Mouse (Mus musculus) layer of hippocampus, adult 8-10 months (tissue): ENCODE data around the gene Rara. TPM values are rescaled to one million over a fixed set of nuclear protein-coding genes. Genes with fewer than 3 reads are reported as not detected.
"Not testable (repeated sequence)": the region's sequence is repeated elsewhere in the genome, so short reads cannot be mapped to it uniquely, and the experiment has no call there.

ENCODE experiments used
- DNase-seq, 2 experiments: peaks; one replicate each; pipeline ENCODE4 v3.0.0; 2022; ENCODE audit warnings: low spot score in 2 of 2
- total RNA-seq, 4 experiments: library from RNA; stranded (reverse); gene quantifications; 2 replicates each; pipeline ENCODE4 v1.2.4; 2022

Rara gene
- total RNA-seq = 10 to 100 TPM; 17.3 to 20.2 (median 19.4) TPM

DNA sequence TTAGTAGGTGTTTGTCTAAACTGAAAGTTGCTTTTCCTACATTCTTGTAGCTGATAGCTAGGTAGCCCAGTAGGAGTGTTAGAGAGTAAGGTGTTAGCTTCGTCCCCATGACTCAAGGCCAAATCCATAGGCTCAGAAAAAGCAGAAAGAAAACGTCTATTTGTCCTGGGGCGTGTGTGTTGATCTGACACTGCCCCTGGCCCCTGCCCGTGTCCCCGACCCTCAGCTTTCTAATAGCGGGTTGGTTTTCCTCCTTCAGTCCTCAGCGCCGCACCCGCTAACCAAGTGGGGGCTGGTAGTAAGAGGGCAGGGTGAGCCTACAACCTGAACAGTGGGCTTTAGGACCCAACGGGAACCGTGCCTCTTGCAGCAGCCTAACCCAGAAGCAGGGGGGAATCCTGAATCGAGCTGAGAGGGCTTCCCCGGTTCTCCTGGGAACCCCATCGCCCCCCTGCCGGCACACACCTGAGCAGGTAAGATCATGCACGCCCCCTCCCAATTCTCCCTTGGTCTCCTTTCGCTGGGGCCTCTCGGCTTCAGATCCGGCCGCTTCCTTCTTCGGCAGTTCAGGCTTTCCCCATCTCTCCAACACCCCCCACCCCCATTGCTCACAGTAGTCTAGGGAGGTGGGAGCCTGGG lies at the start of gene Rara:
Gene Rara, plus strand, starts transcription at position 381 of the 639 bp plus-strand sequence.
- DNase-seq = no peak

DNA sequence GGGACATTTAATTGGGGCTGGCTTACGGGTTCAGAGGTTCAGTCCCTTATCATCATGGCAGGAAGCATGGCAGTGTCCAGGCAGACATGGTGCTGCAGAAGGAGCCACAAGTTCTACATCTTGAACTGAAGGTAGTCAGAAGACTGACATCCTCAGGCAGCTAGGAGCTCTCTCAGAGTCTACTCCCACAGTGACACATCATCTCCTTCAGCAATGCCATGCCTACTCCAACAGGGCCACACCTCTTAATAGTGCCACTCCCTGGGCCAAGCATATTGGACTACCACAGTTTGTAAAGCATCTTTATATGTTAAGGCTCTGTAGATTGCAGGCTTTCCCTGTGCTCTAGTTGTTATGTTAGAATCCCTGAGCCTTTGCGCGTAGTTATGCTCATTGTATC lies 39.9 kb upstream of the Rara start:
- DNase-seq = no peak

DNA sequence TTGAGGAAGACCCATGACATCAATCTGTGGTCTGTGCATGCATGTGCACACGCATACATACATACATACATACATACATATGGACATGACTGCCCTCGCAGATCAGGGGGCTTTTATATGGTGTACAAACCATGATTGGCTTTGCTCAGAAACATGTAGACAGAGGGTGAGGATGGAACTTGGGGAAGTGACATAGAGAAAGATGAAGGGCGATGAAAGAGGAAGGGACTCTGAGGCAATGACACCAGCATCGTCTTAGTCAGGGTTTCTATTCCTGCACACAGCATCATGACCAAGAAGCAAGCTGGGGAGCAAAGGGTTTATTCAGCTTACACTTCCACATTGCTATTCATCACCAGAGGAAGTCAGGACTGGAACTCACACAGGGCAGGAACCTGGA lies 38.5 kb upstream of the Rara start:
- no peak for DNase-seq

DNA sequence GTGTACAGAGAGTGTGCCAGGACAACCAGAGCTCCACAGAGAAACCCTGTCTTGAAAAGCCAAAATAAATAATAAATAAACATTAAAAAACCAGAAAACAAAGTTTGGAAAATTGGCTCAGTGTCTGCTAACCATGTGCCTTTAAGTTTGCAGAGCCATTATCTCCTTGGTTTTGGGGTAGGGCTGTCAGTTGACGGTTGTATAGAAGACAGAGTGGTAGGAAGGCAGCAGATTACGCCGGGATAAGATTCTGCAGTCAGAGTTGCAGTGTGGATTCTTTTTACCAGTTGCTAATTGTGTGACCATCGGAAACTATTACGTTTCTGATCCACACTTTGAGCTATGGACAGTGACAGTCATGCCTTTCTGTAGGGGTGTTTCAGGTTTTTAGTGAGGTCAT lies 37.6 kb upstream of the Rara start:
- no peak for DNase-seq

DNA sequence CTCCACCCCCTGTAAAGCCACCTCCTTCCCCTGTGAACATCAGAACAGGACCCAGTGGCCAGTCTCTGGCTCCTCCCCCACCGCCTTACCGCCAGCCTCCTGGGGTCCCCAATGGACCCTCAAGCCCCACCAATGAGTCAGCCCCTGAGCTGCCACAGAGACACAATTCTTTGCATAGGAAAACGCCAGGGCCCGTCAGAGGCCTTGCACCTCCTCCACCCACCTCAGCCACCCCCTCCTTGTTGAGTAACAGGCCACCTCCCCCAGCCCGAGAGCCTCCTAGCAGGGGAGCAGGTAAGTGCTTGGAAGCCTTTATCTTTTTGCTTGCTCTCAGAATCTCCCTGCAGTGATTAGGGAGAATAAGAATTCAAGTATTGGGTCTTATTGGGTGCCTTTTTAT lies 35.2 kb upstream of the Rara start:
- DNase-seq = no peak

DNA sequence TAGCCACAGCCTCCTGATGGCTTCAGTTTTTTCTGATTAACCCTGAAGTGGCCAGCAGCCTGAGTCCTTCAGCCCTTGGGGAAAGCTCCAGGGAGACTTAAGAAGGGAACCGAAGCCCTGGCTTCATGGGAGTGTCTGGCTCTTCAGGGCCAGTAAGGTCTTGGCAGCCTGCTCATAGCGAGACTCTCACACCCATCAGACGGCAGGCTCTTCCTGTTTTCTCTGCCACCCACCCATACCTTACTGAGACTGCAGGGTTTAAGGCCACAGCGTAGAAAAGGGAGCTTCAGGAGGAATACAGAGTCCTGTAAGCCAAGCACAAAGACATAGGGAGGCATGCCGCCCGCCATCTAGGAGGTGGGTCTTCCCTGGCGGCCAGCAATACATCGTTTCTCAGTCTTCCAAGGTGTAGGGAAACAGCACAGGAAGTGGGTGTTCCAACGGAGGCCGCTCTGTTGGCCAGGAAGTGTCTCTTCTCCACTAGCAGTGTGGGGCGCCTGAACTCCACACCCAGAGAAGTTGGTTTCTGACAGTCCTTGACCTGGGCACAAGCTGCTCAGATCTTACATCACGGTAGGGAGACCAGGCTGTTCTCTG lies 27.0 kb upstream of the Rara start:
- DNase-seq = no peak

DNA sequence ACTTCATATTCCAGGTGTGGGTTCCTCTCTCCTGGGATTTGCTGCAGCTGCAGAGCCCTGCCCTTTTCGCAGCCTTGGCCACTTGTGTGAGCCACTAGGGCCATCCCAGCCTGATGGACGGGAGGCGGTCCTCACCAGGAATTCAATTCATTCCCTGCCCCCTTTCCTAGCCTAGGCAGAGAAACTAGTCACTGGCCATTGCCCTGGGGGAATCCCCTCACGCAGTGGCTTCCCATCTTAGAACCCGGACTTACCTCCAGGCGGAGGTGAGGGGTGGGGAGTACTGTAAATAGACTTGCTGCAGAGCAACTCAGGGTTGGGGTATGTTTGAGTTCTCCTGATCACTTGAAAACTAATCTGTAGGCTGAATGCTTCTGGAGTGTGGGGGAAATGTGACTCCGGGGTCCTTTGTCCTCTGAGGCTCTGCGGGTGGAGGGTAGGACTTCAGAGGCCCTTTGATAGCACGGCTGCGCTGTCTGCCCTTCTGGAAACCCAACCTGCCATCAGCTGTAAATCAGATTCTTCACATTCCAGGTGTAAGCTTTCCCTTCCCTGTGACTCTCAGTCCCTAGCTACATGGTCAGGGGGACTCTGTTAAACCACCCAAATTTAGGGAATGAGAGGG lies 24.9 kb upstream of the Rara start:
- no peak for DNase-seq

DNA sequence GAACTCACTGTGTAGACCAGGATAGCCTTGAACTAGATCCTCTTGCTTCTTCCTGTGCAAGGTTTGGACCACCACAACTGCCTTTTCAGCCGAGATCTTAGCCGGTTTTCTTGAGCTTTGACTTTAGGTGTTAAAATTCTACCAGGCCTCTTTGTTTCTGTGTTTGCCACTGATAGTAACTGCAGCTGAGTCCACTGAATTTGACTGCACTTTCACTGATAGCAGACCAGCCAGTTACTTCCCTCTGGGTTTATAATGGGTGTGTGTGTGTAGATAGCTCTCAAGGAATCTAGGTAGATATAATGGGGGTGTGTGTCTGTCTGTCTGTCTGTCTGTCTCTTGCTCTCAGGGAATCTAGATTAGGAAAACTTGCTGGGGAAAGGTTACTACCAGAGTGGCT lies 23.0 kb upstream of the Rara start:
- no peak for DNase-seq

DNA sequence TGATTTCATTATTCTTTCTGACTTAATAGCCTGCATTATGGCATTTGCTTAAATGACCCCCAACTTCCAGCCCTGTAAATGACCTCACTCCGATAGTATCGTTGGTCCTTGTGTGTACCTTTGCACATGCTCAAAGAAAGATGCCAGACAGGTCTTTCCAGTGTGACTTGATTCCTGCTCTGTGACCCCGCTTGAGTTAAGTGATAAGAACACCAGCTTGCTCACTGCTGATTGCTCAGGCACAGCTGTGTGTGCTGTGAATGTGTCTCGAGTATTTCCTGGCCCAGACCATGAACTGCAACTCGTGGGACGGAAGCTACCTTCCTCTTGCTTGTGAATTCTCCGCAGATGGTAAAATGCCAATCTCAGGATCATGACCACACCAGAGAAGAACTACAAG lies 22.6 kb upstream of the Rara start:
- no peak for DNase-seq

DNA sequence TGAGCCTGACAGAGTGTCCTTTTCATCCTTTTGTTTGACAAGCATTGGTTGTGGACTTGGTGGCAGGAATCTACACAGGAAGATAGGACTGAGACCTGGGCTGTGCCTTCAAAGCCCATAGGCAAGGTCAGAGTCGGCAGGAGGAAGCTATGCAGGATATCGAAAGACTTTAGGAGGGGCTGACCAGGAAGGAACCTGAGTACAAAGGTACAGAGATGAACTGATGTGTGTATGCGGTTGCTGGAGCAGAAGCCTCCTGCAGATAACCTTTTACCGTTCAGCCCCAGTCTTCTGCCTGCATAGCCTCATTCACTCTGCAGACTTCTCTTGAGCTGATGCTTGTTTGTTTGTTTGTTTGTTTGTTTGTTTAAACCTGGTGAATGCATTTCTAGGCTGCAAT lies 22.0 kb upstream of the Rara start:
- no peak for DNase-seq

DNA sequence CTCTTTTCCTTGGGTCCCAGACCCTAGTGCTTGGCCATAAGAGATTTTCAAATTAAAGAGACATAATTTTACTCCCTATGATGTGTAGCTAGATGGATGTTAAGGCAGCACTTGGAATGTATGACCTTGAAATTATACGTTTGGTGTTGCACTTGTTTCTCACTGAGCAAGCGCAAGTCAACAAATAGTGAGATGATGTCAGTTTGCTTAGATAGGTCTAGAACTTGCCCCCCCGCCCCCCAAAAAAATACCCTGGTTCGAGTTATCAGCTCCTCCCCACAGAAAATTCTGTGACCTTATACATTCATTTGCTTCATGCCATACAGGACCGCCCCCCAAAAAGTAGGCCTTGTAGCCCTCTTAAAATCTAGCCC lies 20.6 kb upstream of the Rara start:
- DNase-seq = no peak

DNA sequence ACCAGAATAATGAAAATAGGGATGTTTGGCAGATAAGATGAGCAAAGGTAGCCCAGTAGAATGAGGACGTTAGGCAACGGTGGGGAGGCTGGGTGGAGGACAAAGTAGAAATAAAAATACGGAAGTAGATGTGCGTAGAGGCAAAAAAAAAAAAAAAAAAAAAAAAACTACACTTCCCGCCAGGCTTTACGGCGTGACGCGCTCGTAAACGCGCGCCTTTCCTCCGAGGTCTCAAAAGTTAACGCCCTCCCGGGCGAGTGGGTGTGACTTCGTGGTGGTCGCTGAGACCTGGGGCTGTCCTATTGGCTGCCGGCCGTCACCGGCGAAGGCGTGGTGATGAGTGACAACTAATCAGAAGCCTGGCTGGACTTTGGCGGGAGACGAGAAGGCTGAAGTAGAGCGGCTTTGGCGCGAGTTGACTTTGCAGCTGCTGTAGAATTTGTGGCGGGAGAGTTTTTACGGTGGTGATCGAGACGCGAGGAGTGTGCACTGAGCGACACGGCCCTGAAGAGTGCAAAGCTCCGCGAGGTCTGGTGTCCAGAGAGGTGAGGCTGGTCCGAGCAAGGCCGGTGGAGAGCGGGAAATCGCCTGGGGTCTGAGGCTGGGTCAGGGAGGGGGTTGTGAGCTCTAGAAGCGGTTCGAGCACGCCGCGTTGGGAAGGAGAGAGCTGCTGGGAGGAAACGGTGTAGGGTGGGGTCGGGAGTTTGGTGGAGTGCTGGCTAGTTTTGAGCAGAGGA lies 20.0 kb upstream of the Rara start, which contains the start of gene Cdc6:
Gene Cdc6, plus strand, starts transcription at position 365 of the 737 bp plus-strand sequence.
- peak; percentile 93 for DNase-seq

DNA sequence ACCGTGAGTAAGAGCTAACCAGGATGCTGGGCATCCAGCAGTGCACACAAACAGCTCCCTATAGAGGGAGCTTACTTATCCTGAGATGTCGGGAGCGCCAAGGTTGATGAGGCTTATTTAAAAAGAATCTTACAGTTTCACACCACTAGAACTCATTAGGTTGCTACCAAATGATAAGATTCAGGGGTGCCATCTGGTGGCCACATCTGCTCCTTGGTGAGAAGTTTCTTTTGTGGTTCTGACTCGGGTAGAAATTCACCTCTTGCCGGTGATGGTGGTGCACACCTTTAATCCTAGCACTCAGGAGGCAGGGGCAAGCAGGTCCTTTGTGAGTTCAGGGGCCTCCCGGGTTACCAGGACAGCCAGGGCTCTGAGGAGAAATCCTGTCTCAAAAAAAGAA lies 18.0 kb upstream of the Rara start:
- peak in 1 of 2 experiments; percentile 75 for DNase-seq

DNA sequence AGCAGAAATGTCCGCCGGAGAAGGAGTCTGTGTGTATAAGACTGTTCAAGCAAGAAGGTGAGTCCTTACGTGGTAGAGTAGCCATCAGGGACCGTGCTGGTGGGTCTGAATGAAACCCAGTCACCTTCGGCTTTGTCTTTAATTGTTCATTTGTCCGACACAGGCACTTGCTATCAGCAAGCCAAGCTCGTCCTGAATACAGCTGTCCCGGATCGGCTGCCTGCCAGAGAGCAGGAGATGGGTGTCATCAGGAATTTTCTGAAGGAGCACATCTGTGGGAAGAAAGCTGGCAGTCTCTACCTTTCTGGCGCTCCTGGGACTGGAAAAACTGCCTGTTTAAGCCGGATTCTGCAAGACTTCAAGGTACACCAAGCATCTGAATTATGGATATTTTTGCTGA lies 17.2 kb upstream of the Rara start:
- DNase-seq = no peak

DNA sequence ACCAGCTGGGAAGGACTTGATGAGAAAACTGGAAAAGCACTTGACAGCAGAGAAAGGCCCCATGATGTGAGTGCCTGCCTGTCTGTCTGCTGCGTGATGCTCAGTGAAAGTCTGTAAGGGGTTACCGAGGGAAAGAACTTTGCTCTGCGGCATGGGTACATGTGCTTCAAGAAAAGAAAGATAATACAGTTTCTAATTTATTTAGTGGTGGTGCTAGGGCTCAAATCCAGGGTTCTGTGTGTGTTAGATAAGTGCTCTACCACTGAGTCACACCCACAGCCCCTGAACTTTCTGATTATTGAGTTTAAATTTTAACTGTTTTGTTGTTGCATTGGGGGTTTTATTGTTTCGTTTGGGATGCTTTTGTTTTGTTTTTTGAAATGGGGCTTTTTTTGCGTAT lies 16.1 kb upstream of the Rara start:
- no peak for DNase-seq

DNA sequence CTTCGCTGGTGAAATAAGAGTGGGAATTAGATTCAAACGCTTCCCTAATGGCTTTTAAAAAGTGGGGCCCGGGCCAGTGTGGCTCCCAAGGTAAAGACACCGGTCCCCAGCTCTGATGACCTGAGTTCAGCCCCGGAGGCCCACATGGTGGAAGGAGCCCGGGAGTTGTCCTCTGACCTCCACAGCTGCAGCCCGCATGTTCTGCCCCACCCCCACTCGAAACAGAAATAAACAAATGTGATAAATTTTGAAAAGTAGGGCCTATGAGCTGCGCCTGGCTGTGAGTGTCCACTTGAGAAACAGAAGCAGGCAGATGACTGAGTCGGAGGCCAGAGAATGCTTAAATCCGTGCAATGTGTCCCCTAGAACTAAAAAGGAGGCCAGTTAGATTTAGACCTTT lies 13.4 kb upstream of the Rara start:
- DNase-seq = no peak

DNA sequence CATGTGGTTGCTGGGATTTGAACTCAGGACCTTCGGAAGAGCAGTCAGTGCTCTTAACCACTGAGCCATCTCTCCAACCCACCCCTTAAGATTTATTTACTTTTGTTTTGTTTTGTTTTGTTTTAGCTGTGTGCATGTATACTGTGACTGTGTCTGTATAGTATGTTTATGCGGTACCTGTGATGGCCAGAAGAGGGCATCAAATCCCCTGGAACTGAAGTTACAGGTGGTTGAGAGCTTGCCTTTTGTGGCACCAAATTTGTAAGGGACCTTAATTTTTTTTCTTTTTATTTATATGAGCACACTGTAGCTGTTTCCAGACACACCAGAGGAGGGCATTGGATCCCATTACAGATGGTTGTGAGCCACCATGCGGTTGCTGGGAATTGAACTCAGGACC lies 11.2 kb upstream of the Rara start:
- DNase-seq = not testable (repeated sequence)

DNA sequence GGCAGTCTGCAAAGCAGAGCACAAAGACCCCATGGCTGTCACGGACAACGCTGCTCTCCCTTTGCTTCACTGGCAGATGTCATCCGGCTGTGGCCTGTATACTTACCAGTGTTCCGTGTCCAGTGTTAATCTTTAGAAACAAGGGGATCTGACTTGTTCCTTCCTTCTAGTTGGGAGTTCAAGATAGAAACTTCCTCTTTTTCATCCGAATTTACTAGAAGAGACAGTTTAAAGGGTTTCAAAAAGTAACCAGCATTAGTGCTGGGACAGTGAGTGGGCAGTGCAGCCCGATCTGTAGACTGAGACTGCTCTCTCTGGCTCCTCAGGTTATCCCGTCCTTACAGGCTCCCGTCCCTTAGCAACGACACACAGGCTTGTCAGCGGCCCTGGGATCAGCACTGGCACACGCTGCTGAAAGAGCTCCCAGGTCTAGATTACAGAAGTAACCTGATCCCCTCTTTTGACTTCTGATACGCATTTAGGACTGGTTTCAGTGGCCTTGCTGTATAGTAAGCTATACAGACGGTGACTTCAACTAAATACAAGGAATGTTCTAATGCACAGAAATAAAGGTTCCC lies 10.1 kb upstream of the Rara start:
- no peak for DNase-seq

DNA sequence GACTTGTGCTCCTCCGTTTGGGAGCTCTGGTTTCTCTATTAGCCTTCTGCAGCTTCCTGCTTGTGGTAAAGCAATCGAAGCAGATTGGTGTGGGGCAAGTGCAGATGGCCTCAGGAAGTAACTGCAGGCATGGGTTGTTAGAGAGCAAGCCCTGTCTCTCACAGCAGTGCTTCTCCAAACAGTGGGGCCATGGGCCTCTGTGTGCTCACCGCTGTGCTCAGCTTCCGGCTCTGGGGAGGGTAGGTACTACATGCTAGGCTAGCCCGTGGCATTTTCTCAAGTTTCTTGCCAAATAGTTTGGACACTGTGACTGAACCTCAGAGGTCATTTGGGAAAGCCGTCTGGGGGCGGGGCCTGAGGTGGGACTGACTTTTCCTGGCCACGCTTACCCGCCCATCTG lies 9.4 kb upstream of the Rara start:
- DNase-seq = no peak

DNA sequence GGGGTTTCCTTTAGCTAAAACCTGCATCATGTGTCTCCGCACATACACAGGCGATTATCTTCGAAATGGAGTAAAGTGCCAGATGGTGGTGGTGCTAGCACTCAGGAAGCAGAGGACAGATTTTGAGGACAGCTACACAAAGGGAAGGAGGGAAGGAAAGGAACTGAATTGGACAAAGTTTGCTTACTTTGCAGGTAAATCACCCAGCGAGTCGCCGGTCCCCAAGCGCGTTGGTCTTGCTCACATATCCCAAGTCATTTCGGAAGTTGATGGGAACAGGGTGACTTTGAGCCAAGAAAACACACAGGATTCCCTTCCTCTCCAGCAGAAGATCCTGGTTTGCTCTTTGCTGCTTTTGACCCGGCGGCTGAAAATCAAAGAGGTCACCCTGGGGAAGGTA lies 8.6 kb upstream of the Rara start:
- DNase-seq = no peak

DNA sequence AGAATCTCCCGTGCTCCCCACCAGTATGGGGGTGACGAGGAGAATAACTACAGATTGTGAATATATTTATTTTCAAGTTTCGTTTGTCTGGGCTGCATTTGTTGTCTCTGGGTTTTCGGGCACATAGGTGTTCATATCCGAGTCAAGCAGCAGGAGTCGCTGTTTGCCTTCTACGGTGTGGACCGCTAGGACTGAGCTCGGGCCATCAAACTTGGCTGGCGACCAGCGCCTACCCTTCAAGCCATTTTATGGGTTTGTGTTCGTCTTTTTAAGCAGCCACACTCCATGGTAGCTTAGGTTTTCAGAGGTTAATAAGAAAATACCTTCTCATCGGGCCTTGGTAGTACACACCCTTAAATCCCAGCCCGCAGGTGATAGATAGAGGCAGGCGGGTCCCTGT lies 5.8 kb upstream of the Rara start:
- DNase-seq = not testable (repeated sequence)

DNA sequence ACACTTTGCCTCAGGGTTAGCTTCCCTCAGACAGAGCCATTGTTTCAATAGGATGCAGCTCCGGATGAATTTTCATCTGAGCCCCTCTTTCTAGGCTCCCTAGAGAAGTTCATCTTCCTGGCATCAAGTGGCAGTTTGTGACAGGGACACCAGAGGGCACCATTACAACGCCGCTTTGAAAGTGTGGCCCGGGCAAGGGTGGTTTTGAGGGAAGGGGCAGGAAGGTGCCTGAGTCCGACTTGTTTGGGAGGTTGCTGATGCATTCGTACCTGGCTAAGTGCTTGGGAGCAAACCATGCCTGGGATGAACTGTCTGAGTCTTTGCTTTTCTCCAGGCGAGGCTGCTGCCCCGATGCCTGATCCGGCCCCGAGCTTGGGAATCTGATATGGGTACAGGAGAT lies 5.3 kb upstream of the Rara start:
- not testable (repeated sequence) for DNase-seq
